Mouse (Mus musculus) heart, embryonic 15.5 days (tissue): Measurements from ENCODE around the gene Fastk. TPM values are rescaled to one million over a fixed set of nuclear protein-coding genes. Genes with fewer than 3 reads are reported as not detected.
A peak's percentile ranks its signal among the peaks of the same experiment; 100 is the strongest.
"Not testable (repeated sequence)": the region's sequence is repeated elsewhere in the genome, so short reads cannot be mapped to it uniquely, and the experiment has no call there.

Experiments
- ATAC-seq: fragments of 200-750 bp; cut with Nextera tagmentation; replicated peaks from 2 replicates; pipeline ENCODE4 v1.8.0; 2017; ENCODE audit warnings: low read depth, moderate TSS enrichment; ENCODE audit not compliant: insufficient number of reproducible peaks, insufficient read depth, low FRiP score
- H3K27ac ChIP-seq: fragments of 300-500 bp; sonication (generic); 2 replicates; pipeline ENCODE4 v1.5.1; 2015; ENCODE audit warnings: mild to moderate bottlenecking, inconsistent platforms
- H3K27me3 ChIP-seq: fragments of 300-500 bp; sonication (generic); 2 replicates; pipeline ENCODE4 v1.6.1; 2015; ENCODE audit warnings: inconsistent platforms
- H3K36me3 ChIP-seq: fragments of 300-500 bp; sonication (generic); 2 replicates; pipeline ENCODE4 v1.6.1; 2015; ENCODE audit warnings: mild to moderate bottlenecking, inconsistent platforms
- H3K4me1 ChIP-seq: fragments of 300-500 bp; sonication (generic); replicated peaks from 2 replicates; pipeline ENCODE4 v1.6.1; 2015; ENCODE audit warnings: inconsistent platforms
- H3K4me2 ChIP-seq: fragments of 300-500 bp; sonication (generic); 2 replicates; pipeline ENCODE4 v1.6.1; 2015; ENCODE audit warnings: inconsistent platforms, mild to moderate bottlenecking, moderate library complexity
- H3K4me3 ChIP-seq: fragments of 300-500 bp; sonication (generic); 2 replicates; pipeline ENCODE4 v1.5.1; 2015; ENCODE audit warnings: mild to moderate bottlenecking, inconsistent platforms
- H3K9ac ChIP-seq: fragments of 300-500 bp; sonication (generic); 2 replicates; pipeline ENCODE4 v1.6.1; 2015; ENCODE audit warnings: mild to moderate bottlenecking, inconsistent platforms
- H3K9me3 ChIP-seq: fragments of 300-500 bp; sonication (generic); replicated peaks from 2 replicates; pipeline ENCODE4 v1.6.1; 2016; ENCODE audit warnings: inconsistent platforms
- WGBS: fragments of 180-500 bp; shearing (Covaris S2); methylation state at CpG from one replicate; pipeline ENCODE4 v1.1.7; 2015; ENCODE audit warnings: mixed read lengths; 5-methylcytosine and 5-hydroxymethylcytosine counted together
- polyA plus RNA-seq: library from polyadenylated mRNA; unstranded; fragments of >200 nt; fragmentation: Nextera tagmentation; extraction: Ambion mirVana; gene quantifications from 2 replicates; pipeline ENCODE4 v1.2.1, GENCODE M21; 2015

Gene Fastk
- polyA plus RNA-seq, 1 experiment from 2014 or later, result 173 TPM

DNA sequence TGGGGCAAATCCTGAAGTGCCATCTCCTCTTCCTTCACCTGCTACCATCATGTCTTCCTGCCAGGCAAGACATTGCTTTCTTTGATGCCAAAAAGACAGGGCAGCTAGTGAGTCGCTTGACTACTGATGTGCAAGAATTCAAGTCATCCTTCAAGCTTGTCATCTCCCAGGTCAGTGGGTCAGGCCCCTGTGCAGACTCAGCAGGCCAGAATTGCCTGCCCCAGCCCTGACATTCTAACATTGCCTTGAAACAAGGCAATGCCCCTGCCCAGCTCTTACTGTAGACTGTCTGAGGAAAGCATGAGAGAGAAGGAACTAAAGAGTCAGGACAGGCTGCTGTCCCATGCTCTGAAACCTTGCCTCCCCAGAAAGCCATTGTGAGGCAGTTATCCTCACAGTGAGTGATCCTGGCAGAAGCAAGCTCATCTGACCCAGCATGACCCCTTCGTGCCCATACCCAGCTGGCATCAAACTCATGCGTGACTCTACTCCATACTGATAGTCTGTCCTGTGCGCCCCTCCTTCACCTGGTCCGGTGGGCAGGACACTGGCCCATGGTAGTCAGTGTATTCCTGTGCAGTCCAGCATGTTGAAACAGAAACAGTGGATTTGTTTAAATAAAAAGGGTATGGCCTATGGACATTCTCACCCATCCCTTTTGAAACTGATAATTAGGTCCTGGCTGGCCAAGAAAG, 44.0 kb downstream of the Fastk start:
- no peak overlapping the region for H3K27ac ChIP-seq
- no peaks in the 10 kb centered on the region for H3K9me3 ChIP-seq
- peaks cover 5% of the 10 kb centered on the region for H3K4me1 ChIP-seq
- H3K9ac ChIP-seq, result no peak overlapping the region
- H3K27me3 ChIP-seq, result no peaks in the 10 kb centered on the region
- no peak overlapping the region for H3K4me2 ChIP-seq
- no peak for ATAC-seq
- peaks cover 21% of the 10 kb centered on the region for H3K36me3 ChIP-seq
- no peak overlapping the region for H3K4me3 ChIP-seq
- WGBS, result 89% methylated on average over 5 of the region's 5 CpGs

DNA sequence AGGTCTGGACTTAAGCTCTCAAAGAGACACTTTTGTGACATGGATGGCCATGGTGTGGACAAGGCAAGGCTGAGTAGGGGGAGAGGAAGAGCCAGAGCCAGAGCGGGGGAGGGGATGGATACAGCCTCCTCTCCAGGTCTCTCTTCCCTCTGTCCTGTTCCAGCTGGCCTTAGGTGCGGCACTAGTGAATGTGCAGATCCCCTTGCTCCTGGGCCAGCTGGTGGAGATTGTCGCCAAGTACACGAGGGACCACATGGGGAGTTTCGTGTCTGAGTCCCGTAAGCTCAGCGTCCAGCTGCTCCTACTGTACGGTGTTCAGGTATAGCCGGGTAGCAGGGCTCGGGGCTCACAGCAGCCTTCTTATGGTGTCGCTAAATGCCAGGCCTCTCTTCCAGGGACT, 44.7 kb downstream of the Fastk start:
- Histone ChIP-seq H3K4me1 (peaks cover 5% of the 10 kb centered on the region), H3K27ac (no peak overlapping the region), H3K36me3 (peaks cover 21% of the 10 kb centered on the region), H3K9ac (no peak overlapping the region), H3K9me3 (no peaks in the 10 kb centered on the region), H3K4me3 (no peak overlapping the region), H3K27me3 (no peaks in the 10 kb centered on the region), H3K4me2 (no peak overlapping the region)
- 90% methylated on average over 11 of the region's 11 CpGs for WGBS
- no peak for ATAC-seq

DNA sequence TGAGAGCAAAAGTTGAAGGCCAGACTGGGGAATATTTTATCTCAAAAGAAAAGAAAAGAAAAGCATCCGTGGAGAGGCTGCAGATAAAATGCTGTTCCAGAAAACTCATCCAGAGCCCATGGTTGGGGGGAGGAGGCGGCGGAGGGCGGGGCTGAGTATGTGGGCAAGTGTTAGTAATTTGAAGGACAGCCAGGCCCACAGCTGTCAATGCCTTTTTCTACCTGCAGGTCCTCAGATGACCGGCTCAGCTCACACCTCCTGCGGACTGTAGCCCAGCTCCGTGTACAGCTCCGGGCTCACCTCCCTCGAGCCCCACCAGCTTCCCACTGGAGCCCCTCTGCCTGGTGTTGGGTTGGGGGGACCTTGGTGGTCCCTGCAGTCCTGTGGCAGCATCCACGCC, 45.4 kb downstream of the Fastk start:
- 80% methylated on average over 10 of the region's 10 CpGs for WGBS

DNA sequence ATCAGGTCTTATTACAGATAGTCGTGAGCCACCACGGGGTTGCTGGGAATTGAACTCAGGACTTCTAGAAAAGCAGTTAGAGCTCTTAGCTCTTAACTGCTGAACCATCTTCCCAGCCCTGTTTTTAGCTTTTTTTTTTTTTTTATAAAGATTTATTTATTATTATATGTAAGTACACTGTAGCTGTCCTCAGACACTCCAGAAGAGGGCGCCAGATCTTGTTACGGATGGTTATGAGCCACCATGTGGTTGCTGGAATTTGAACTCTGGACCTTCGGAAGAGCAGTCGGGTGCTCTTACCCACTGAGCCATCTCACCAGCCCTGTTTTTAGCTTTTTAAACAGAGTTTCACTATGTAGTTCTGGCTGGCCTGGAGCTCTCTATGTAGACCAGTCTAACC, 48.8 kb downstream of the Fastk start:
- H3K36me3 ChIP-seq, H3K9ac ChIP-seq, H3K4me3 ChIP-seq, H3K9me3 ChIP-seq, H3K4me2 ChIP-seq, H3K27ac ChIP-seq, H3K27me3 ChIP-seq, ATAC-seq: not testable (repeated sequence)
- WGBS, result 81% methylated on average over 6 of the region's 6 CpGs
- peaks cover 14% of the 10 kb centered on the region for H3K4me1 ChIP-seq

More for the DNA sequence above, 45.4 kb downstream of the Fastk start:
- Histone ChIP-seq H3K4me2 (no peak overlapping the region), H3K4me3 (no peak overlapping the region), H3K9me3 (no peaks in the 10 kb centered on the region), H3K27me3 (no peaks in the 10 kb centered on the region), H3K4me1 (peaks cover 10% of the 10 kb centered on the region), H3K9ac (no peak overlapping the region), H3K36me3 (peaks cover 21% of the 10 kb centered on the region), H3K27ac (no peak overlapping the region)
- ATAC-seq, result no peak

DNA sequence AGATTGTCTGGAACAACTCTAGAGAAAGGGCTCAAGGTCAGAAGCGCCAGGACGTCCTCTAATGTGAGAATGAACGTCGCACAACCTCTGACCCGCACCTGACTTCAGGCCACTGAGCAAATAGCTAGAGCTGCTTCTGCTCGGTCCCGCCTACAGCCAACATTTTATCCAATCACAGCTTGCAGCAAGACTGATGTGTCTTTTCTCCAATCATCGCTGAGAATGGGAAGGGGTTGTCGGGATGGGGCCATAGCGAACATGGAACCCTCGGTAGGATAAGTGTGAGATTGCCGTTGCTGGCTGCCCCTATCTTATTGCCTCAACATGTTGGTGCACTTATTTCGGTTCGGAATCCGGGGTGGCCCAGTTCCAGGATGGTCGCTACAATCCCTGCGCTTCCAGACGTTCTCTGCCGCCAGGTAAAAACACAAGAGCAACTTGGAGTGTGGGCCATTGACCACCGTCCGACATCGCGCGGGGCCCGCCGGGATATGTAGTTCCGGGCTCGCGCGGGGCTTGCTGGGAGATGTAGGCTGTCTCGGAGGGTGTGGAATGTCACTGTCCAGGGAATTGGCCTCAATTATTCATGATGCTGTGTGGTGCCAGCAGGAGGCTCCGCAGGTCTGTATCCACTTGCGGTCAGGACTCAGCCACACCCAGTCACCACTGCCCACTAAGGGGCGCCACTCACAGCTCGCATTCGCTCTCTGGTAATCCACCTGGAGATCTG, 50.8 kb downstream of the Fastk start:
- peak overlapping the region; percentile 60 for H3K4me2 ChIP-seq
- peak overlapping the region; percentile 56 for H3K4me3 ChIP-seq
- H3K27ac ChIP-seq, result peak overlapping the region; percentile 65
- WGBS, result 1% methylated on average over 36 of the region's 36 CpGs
- H3K27me3 ChIP-seq, result no peaks in the 10 kb centered on the region
- H3K9me3 ChIP-seq, result no peaks in the 10 kb centered on the region
- ATAC-seq, result peak; percentile 95
- H3K9ac ChIP-seq, result 0 out of 2 replicates have a peak overlapping the region, but pooled peaks have one; percentile 36
- peaks cover 21% of the 10 kb centered on the region for H3K4me1 ChIP-seq
- H3K36me3 ChIP-seq, result no peaks in the 10 kb centered on the region

DNA sequence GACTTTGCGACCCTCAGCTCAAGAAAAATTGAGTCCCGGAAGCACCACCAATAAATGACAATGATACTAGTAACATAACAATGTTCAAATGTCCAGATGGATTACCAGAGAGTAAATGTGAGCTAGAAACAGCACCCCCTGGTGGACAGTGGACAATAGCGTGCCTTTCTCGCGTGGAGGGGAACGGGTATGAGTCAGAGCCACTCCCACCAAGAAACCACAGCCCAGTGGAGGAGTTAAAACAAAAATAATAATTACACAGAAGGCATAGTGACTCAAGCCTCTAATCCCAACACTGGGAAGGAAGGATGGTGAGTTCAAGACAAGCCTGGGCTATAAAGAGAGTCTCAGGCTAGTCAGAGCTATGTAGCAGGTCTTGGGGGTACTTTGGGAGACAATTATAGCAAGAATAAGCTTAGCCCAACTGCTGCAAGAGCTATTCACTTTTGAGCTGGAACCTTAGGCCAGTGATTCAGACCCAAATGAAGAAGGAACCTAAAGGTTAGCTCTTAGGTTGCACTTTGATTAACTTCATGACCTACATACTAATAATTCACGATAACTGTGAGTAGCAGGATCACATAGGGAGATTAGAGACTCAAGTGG, 51.6 kb downstream of the Fastk start, which contains the start of gene Abcb8:
Gene Abcb8 (plus strand): TSS at position 272 of the 606 bp plus-strand sequence.
- 0 out of 2 replicates have a peak, but pooled peaks cover 4% of the 10 kb centered on the region for H3K27me3 ChIP-seq
- no peak for ATAC-seq
- 20% methylated on average over 7 of the region's 7 CpGs for WGBS

DNA sequence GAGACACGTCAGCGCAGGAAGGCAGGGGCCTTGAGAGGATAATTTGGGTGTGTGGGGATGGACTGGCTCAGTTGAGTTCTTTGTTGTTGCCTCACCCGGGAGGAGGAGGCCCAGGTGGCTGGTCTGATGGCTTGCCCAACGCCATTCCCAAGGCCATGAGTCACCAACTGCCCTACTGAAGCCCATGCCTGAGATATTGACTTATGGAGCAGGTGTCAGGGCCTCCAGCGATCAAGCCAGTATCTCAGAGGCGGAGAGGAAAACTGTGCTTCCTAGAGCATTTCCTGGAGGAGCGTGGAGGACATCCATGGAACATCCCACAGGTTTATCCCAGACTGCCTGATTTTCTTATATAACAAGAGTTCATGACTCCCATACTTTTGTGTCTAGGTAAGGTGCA, 52.4 kb downstream of the Fastk start:
- no peak overlapping the region for H3K9ac ChIP-seq
- 0 out of 2 replicates have a peak, but pooled peaks cover 5% of the 10 kb centered on the region for H3K27me3 ChIP-seq
- WGBS, result 75% methylated on average over 7 of the region's 7 CpGs
- no peak overlapping the region for H3K4me3 ChIP-seq
- H3K36me3 ChIP-seq, result no peaks in the 10 kb centered on the region
- 0 out of 2 replicates have a peak overlapping the region, but pooled peaks have one; percentile 65 for H3K27ac ChIP-seq
- H3K9me3 ChIP-seq, result no peaks in the 10 kb centered on the region
- no peak overlapping the region for H3K4me2 ChIP-seq
- H3K4me1 ChIP-seq, result peaks cover 36% of the 10 kb centered on the region
- no peak for ATAC-seq

More for the DNA sequence above, 51.6 kb downstream of the Fastk start, which contains the start of gene Abcb8:
- H3K4me1 ChIP-seq, result peaks cover 28% of the 10 kb centered on the region
- H3K4me2 ChIP-seq, result peak within 1 kb of the TSS; percentile 60
- 0 out of 2 replicates have a peak within 1 kb of the TSS, but pooled peaks have one; percentile 36 for H3K9ac ChIP-seq
- H3K9me3 ChIP-seq, result no peaks in the 10 kb centered on the region
- H3K36me3 ChIP-seq, result no peaks in the 10 kb centered on the region
- peak within 1 kb of the TSS; percentile 65 for H3K27ac ChIP-seq
- H3K4me3 ChIP-seq, result peak within 1 kb of the TSS; percentile 56

DNA sequence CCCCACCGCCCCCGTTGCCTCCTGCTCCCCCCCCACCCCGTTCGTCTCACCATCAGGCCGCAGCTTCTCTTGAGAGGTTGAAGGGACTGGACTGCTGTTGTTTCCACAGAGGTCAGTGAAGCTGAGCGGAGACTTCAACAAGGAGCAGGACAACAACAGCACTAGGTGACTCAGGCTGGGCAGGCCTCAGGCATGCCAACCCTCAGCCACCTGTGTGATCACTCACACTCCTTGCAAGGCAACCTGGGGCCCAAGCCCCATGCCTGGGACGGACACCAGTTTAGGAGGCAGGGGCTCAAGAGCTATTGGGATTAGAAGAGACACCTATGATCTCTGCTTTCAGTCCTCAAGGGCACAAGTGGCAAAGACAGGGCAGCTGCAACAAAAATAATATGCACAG, 53.2 kb downstream of the Fastk start, which contains the start of gene Atg9b:
Gene Atg9b (minus strand): TSS at position 280 of the 400 bp plus-strand sequence.
- Histone ChIP-seq H3K36me3 (no peaks in the 10 kb centered on the region), H3K9ac (no peak within 1 kb of the TSS), H3K4me3 (no peak within 1 kb of the TSS), H3K4me1 (peaks cover 44% of the 10 kb centered on the region), H3K27ac (peak within 1 kb of the TSS; percentile 65; the same call in 1 of the 2 replicates), H3K4me2 (no peak within 1 kb of the TSS), H3K27me3 (0 out of 2 replicates have a peak, but pooled peaks cover 7% of the 10 kb centered on the region), H3K9me3 (no peaks in the 10 kb centered on the region)
- WGBS, result 88% methylated on average over 7 of the region's 7 CpGs
- no peak for ATAC-seq

DNA sequence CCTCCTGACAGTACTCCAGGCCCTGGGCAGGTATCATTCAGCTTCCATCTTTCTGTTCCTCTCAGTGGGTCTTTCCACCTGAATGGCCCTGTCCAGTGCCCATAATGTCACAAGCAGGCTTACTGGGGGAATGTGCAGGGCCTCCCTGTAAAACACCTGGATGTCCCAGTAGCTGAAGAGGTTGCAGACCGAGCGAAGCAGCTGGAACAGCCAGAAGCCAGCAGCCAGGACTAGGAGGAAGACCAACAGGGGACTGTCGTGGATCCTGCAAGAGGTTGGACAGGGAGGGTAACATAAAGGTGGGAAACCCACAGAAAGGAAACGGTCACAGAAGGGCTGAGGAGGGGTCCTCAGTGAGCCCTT, 55.4 kb downstream of the Fastk start:
- ATAC-seq, result no peak
- Histone ChIP-seq H3K4me3 (no peak overlapping the region), H3K4me2 (no peak overlapping the region), H3K9me3 (no peaks in the 10 kb centered on the region), H3K4me1 (peaks cover 51% of the 10 kb centered on the region), H3K9ac (no peak overlapping the region), H3K27ac (peak overlapping the region; percentile 41; the same call in 1 of the 2 replicates), H3K27me3 (peaks cover 18% of the 10 kb centered on the region), H3K36me3 (no peaks in the 10 kb centered on the region)
- 76% methylated on average over 4 of the region's 4 CpGs for WGBS

DNA sequence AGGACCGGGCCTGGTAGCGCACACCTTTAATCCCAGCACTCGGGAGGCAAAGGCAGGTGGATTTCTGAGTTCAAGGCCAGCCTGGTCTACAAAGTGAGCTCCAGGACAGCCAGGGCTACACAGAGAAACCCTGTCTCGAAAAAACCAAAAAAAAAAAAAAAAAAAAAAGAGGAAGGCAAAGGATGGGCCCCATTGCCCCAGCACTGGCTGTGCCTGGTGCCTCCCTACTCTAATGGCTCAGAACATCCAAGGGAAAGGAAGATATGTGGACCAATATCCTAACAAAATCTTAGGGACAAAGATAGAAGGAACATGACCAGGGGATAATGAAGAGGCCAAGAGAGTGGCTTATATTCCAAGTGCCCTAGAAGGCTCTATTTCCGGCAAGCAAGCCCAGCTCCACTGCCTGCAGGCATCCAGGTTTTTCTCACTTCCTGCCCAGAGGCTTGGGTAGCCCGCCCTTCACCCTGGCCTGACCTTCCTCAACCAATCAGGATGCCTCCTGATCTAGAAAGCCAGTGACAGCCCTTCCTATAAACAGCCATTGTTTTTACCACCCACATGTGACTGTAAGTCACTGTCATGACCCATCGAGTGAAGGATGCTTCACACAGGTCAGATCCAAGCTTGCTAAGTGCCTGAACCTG, 56.0 kb downstream of the Fastk start:
- H3K27me3 ChIP-seq, result peaks cover 18% of the 10 kb centered on the region
- no peak overlapping the region for H3K4me2 ChIP-seq
- peaks cover 56% of the 10 kb centered on the region for H3K4me1 ChIP-seq
- ATAC-seq, result 0 out of 2 replicates have a peak, but pooled peaks have one; percentile 4
- H3K4me3 ChIP-seq, result no peak overlapping the region
- no peaks in the 10 kb centered on the region for H3K36me3 ChIP-seq
- H3K27ac ChIP-seq, result peak overlapping the region; percentile 55; the same call in 1 of the 2 replicates
- no peaks in the 10 kb centered on the region for H3K9me3 ChIP-seq
- H3K9ac ChIP-seq, result no peak overlapping the region
- 53% methylated on average over 7 of the region's 7 CpGs for WGBS
